Mouse (Mus musculus): ENCODE measurements around the gene Tmem251. TPM values are rescaled to one million over a fixed set of nuclear protein-coding genes. Genes with fewer than 3 reads are reported as not detected.

Gene Tmem251
- polyA plus RNA-seq, 1 experiment from 2014 or later = 11.5 TPM

DNA sequence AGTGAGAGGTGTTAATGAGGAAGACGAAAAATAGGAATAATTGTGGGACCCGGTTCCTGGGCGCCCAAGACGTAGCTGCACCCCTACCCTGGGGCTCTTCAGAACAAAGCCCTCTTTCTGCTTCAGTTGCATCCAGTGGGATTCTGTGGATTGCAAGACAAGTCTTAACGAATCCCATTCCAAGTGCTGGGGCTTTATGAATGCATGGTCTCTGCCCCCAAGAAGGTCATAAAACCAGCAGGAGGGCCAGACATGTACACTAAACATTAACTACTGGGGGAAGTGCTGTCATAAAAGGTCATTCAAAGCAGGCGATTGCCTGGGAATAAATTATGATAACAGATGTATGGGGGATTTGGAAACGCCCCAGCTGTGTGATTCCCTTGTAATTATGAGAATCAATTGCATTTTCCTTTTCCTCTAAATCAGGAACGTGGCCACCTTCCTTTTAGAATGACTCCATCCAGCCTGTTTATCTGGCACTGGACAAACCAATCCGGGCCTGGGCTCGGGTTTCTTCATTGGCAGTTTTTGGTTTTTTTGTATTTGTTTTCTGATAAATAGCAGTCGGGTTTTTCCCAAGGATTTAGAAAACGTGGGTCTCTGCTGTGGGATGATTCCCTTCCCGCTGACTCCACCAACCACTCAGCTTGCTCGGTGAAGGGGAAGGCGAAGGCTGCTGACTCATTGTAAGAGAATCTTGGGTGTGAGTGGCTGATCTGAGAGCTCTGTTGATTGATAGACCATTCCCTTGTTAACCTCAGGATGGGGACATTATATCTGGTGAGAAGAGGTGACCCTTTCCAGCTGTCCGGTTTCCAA, 12.6 kb upstream of the Tmem251 start:
- peak; percentile 74 for ATAC-seq (ENCODE audit: insufficient number of reproducible peaks, insufficient read depth, low FRiP score, low TSS enrichment, low read depth)
- H3K9me3 ChIP-seq = no peaks in the 10 kb centered on the region
- H3K9ac ChIP-seq (replicated peaks) = 0 out of 2 replicates have a peak overlapping the region, but pooled peaks have one; percentile 34
- H3K4me1 ChIP-seq (replicated peaks) = peaks cover 22% of the 10 kb centered on the region
- peak overlapping the region; percentile 97 for H3K27ac ChIP-seq
- 14% methylated on average over 16 of the region's 16 CpGs for WGBS
- no peaks in the 10 kb centered on the region for H3K27me3 ChIP-seq
- peak overlapping the region; percentile 11; the same call in 1 of the 2 replicates for H3K4me3 ChIP-seq (replicated peaks)
- H3K36me3 ChIP-seq = no peaks in the 10 kb centered on the region
- H3K4me2 ChIP-seq = peak overlapping the region; percentile 53

DNA sequence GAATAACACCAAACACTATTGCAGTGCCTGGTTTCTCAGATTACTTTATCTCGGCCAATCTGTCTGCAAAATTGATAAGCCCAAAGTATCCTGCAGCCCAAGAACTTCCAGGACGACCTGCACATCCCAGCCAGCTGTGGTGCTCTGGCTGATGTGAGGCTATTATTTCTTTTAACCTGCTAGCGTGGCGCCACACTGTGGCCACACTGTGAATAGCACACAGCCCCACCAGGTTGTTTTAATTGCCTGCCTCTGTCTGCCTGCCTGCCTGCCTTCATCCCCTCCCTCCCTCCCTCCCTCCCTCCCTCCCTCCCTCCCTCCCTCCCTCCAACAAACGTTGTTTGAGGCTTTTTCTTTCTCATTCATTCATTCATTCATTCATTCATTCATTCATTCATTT, 10.2 kb upstream of the Tmem251 start:
- H3K4me2 ChIP-seq = no peak overlapping the region
- H3K9ac ChIP-seq (replicated peaks) = no peak overlapping the region
- H3K27me3 ChIP-seq = no peaks in the 10 kb centered on the region
- ATAC-seq (ENCODE audit: insufficient number of reproducible peaks, insufficient read depth, low FRiP score, low TSS enrichment, low read depth) = no peak
- H3K27ac ChIP-seq = no peak overlapping the region
- no peaks in the 10 kb centered on the region for H3K36me3 ChIP-seq
- H3K4me3 ChIP-seq (replicated peaks) = no peak overlapping the region
- peaks cover 22% of the 10 kb centered on the region for H3K4me1 ChIP-seq (replicated peaks)
- no peaks in the 10 kb centered on the region for H3K9me3 ChIP-seq
- WGBS = 8% methylated on average over 5 of the region's 5 CpGs

DNA sequence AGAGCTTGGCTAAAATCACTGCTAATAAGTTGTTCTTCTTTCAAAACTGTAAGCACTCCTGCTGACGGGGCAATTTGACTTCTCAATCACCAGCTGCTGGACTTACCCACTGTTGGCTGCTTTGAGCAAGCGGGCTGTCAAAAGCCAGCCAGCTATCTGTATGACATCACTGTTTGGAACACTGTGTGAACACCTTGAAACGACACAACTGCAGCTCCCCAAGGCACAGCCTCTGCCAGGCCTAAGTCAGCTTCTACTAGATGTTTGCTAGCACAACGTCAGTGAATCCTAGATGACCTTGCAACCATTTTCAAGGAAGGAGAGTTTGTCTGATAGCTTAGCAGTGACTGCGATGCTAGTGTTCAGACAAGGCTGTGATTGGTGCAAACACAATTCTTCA, 4.5 kb upstream of the Tmem251 start:
- Histone ChIP-seq H3K9me3 (no peaks in the 10 kb centered on the region), H3K27me3 (no peaks in the 10 kb centered on the region), H3K4me1 (replicated peaks) (peaks cover 12% of the 10 kb centered on the region), H3K36me3 (peaks cover 6% of the 10 kb centered on the region; the same call in 1 of the 2 replicates), H3K4me2 (no peak overlapping the region), H3K4me3 (replicated peaks) (no peak overlapping the region), H3K27ac (no peak overlapping the region), H3K9ac (replicated peaks) (no peak overlapping the region)
- ATAC-seq (ENCODE audit: insufficient number of reproducible peaks, insufficient read depth, low FRiP score, low TSS enrichment, low read depth) = no peak
- 82% methylated on average over 5 of the region's 5 CpGs for WGBS

DNA sequence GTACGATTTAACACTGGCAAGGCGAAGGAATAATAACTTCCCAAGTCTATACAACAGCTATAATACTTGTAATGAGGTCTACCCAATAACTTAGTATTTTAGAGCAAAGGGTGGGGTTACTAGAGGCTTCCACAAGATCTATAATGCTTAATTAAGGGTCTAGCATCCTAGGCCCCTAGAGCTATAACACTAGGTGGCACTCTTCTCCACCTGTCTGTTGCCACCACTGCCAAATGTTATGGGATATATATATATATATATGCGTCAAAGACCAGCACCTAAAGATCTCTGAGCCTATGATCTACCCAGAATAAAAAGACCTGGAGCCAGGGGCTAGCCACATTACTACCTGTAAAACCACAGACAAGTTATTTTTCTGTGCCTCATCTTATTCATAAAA, 3.3 kb upstream of the Tmem251 start:
- H3K27me3 ChIP-seq = no peaks in the 10 kb centered on the region
- no peak for ATAC-seq (ENCODE audit: insufficient number of reproducible peaks, insufficient read depth, low FRiP score, low TSS enrichment, low read depth)
- no peak overlapping the region for H3K4me2 ChIP-seq
- H3K4me1 ChIP-seq (replicated peaks) = peaks cover 21% of the 10 kb centered on the region
- 59% methylated on average over 3 of the region's 3 CpGs for WGBS
- H3K27ac ChIP-seq = no peak overlapping the region
- peaks cover 6% of the 10 kb centered on the region; the same call in 1 of the 2 replicates for H3K36me3 ChIP-seq
- no peak overlapping the region for H3K4me3 ChIP-seq (replicated peaks)
- H3K9ac ChIP-seq (replicated peaks) = no peak overlapping the region
- no peaks in the 10 kb centered on the region for H3K9me3 ChIP-seq

DNA sequence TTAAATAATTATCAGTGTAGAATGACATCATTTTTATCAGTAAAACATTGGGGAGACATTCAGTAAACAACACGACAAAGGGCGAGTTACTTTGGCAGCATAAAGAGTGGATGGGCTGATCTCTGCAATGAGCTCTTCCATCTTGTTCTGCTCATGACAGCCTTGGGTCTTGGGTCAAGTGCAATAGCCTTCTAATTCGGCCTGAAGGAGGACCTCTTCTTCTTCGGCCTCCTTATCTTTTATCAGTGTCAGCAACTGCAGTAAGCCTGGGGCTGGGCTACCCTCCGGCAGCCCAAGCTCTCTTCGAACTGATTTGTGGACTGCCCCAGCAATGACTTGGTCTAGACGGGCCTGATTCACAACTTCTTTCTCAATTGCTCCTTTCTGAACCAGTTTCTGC, 1.5 kb upstream of the Tmem251 start:
- WGBS = 84% methylated on average over 7 of the region's 7 CpGs
- peaks cover 21% of the 10 kb centered on the region for H3K4me1 ChIP-seq (replicated peaks)
- no peak overlapping the region for H3K9ac ChIP-seq (replicated peaks)
- no peak for ATAC-seq (ENCODE audit: insufficient number of reproducible peaks, insufficient read depth, low FRiP score, low TSS enrichment, low read depth)
- no peaks in the 10 kb centered on the region for H3K27me3 ChIP-seq
- no peak overlapping the region for H3K4me2 ChIP-seq
- peaks cover 6% of the 10 kb centered on the region; the same call in 1 of the 2 replicates for H3K36me3 ChIP-seq
- no peaks in the 10 kb centered on the region for H3K9me3 ChIP-seq
- H3K4me3 ChIP-seq (replicated peaks) = no peak overlapping the region
- H3K27ac ChIP-seq = no peak overlapping the region

DNA sequence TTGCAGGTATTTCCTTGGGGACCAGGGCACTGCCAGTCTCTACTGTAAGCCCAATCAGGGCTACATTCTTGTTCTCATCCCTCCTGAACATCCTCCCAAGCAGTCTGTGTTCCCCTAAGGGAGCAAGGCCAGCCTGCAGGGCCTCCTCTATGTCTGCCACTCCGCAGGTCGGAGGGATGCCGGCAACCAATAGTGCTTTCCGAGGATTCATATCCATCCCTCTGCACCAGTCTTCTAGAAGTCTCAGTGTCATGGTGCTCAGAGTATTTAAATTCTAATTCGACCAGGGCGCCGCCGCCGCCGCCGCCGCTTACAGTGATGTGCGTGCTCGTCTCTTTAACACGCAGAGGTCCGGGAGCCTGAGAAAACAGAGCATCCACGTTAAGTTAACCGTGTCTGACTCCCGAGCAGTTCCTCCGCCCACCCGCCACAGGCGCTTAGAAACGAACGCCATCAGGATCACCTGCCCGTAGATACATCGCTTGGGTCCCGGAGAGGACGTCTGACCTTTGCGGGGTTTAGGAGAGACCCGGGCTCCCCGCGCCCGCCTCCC, 450 bp upstream of the Tmem251 start:
- WGBS = under 1% methylated on average over 33 of the region's 33 CpGs
- H3K4me3 ChIP-seq (replicated peaks) = peak overlapping the region; percentile 80
- peak; percentile 21; the same call in 1 of the 2 replicates for ATAC-seq (ENCODE audit: insufficient number of reproducible peaks, insufficient read depth, low FRiP score, low TSS enrichment, low read depth)
- H3K4me2 ChIP-seq = peak overlapping the region; percentile 84
- H3K4me1 ChIP-seq (replicated peaks) = peaks cover 21% of the 10 kb centered on the region
- no peaks in the 10 kb centered on the region for H3K9me3 ChIP-seq
- peaks cover 7% of the 10 kb centered on the region; the same call in 1 of the 2 replicates for H3K36me3 ChIP-seq
- peak overlapping the region; percentile 82 for H3K9ac ChIP-seq (replicated peaks)
- no peaks in the 10 kb centered on the region for H3K27me3 ChIP-seq
- peak overlapping the region; percentile 90 for H3K27ac ChIP-seq

DNA sequence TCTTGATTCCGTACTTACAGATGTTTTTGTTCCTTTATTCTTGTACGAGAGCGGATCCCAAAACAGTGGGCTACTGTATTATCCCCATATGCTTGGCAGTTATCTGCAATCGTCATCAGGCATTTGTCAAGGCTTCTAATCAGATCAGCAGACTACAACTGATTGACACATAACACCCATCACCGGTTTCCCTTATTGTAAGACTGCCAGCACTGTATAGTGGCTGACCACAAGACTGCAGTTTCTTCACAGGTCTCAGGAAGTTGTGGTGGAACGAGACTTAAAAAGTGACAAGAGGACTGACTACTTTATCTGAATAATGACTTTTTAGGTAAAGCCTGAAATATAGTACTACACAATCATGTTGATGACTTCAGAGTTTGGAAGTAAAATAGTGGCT, 1.3 kb downstream of the Tmem251 start:
- WGBS = 68% methylated on average over 6 of the region's 6 CpGs
- H3K4me3 ChIP-seq (replicated peaks) = peak overlapping the region; percentile 80; the same call in 1 of the 2 replicates
- ATAC-seq (ENCODE audit: insufficient number of reproducible peaks, insufficient read depth, low FRiP score, low TSS enrichment, low read depth) = no peak
- H3K27ac ChIP-seq = no peak overlapping the region
- H3K27me3 ChIP-seq = no peaks in the 10 kb centered on the region
- H3K4me1 ChIP-seq (replicated peaks) = peaks cover 21% of the 10 kb centered on the region
- no peaks in the 10 kb centered on the region for H3K9me3 ChIP-seq
- peaks cover 19% of the 10 kb centered on the region; the same call in 1 of the 2 replicates for H3K36me3 ChIP-seq
- H3K4me2 ChIP-seq = peak overlapping the region; percentile 84
- peak overlapping the region; percentile 82; the same call in 1 of the 2 replicates for H3K9ac ChIP-seq (replicated peaks)

DNA sequence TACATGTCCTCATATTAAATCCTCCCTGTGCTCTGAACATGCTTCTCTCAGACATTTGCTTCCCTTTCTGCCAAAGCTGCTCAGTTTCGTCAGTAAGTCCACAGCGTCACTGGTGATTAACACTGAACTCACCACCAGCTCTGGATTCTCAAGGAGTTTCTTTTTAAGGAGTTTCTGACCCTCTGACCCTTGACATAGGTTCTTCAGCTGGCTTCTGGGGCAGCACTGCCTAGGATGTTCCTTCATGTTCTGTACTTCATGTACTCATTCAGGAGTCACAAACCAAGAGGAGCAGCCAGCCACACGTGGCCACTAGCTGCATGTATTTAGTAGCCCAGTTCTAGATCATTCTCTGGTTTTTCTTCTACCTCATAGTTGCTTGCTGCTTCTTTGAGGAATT, 4.7 kb downstream of the Tmem251 start:
- ATAC-seq (ENCODE audit: insufficient number of reproducible peaks, insufficient read depth, low FRiP score, low TSS enrichment, low read depth) = no peak
- Histone ChIP-seq H3K4me3 (replicated peaks) (no peak overlapping the region), H3K4me1 (replicated peaks) (peaks cover 11% of the 10 kb centered on the region), H3K4me2 (no peak overlapping the region), H3K36me3 (peaks cover 16% of the 10 kb centered on the region; the same call in 1 of the 2 replicates), H3K27ac (no peak overlapping the region), H3K9ac (replicated peaks) (no peak overlapping the region), H3K27me3 (no peaks in the 10 kb centered on the region), H3K9me3 (no peaks in the 10 kb centered on the region)
- 88% methylated on average over 3 of the region's 3 CpGs for WGBS

DNA sequence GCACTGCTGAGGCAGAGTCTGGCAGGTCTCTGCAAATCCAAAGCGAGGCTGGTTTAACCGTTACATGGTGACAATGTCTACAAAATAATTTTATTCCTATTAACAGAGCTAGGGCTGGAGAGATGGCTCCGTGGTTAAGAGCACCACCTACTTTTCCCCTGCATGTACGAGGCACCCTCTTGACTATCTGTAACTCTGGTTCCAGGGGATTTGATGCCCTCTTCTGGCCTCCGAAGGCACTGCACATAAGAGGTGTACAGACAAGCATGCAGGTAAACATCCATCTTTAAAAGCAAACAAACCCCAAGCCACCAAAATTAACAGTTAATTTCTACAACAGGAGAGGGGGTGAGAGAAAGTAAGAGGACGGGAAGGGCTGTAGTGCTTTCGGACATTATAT, 12.7 kb downstream of the Tmem251 start:
- Histone ChIP-seq H3K27me3 (no peaks in the 10 kb centered on the region), H3K9me3 (no peaks in the 10 kb centered on the region), H3K4me3 (replicated peaks) (peak overlapping the region; percentile 79), H3K4me2 (peak overlapping the region; percentile 86), H3K36me3 (peaks cover 17% of the 10 kb centered on the region; the same call in 1 of the 2 replicates), H3K9ac (replicated peaks) (peak overlapping the region; percentile 76; the same call in 1 of the 2 replicates), H3K4me1 (replicated peaks) (peaks cover 20% of the 10 kb centered on the region), H3K27ac (no peak overlapping the region)
- no peak for ATAC-seq (ENCODE audit: insufficient number of reproducible peaks, insufficient read depth, low FRiP score, low TSS enrichment, low read depth)
- 86% methylated on average over 7 of the region's 7 CpGs for WGBS

DNA sequence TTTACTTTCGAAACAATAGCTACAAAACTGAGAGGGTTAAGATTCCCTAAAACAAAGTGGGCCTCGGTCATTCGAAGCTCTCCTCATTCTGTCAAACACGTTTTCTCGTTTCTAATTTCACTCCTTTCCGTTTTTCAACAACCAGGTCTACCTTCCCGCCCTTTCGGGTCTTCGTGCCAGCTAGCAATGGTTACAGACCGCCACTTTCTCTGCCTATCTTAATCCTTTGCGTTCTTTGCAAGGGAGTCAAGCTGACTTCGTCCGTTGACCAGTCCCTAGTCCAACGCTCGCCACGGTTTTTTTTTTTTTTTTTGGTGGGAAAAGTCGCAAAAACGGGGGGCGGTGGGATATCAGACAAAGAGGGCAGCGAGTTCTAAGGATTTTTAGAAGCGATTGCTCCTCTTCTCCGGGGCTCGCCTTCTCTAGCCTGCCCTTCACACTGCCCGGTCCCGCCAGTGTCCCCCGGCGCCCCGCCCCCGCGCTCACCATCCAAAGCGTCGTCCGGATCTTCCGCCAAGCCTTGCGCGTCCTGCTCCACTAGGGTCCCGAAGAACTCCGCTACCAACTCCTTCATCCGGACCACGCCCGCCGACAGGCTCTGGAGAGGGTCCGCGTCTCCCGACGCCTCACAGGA, 13.6 kb downstream of the Tmem251 start:
- H3K4me2 ChIP-seq = peak overlapping the region; percentile 86
- 2% methylated on average over 46 of the region's 46 CpGs for WGBS
- H3K4me3 ChIP-seq (replicated peaks) = peak overlapping the region; percentile 79
- peaks cover 18% of the 10 kb centered on the region for H3K36me3 ChIP-seq
- ATAC-seq (ENCODE audit: insufficient number of reproducible peaks, insufficient read depth, low FRiP score, low TSS enrichment, low read depth) = peak; percentile 77
- H3K9ac ChIP-seq (replicated peaks) = peak overlapping the region; percentile 76
- no peaks in the 10 kb centered on the region for H3K27me3 ChIP-seq
- peak overlapping the region; percentile 91 for H3K27ac ChIP-seq
- peaks cover 20% of the 10 kb centered on the region for H3K4me1 ChIP-seq (replicated peaks)
- no peaks in the 10 kb centered on the region for H3K9me3 ChIP-seq

Measured in limb, embryonic 12.5 days (tissue).